Mouse (Mus musculus): ENCODE measurements at regions not wholly inside any gene's neighbourhood (a gene's known extent, or its start where the extent isn't known, plus 50 kb on each side); places are given as distances from the start of the nearest gene placed in this dataset.

DNA sequence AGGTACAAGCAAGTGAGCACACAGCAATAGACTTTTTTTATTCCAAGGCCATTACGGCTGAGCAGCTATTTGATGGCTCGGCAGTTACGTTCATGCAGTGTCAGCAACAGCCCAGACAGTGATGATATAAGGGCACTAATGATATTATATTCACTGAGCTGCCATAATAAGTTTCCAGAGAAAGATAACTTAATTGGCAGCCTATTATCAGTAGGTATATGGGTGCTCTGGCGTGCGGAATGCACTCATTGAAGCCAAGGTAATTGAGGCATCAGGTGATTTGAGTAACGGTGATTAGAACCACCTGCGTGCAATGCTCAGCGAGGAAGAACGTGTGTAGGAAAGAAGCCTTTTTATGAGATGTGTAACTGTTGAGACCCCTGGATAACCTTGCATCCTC is 358.0 kb downstream of the Cenpc1 start:
- intact Hi-C loops (cut with DNase I): no loop called here
- no peak for DNase-seq

DNA sequence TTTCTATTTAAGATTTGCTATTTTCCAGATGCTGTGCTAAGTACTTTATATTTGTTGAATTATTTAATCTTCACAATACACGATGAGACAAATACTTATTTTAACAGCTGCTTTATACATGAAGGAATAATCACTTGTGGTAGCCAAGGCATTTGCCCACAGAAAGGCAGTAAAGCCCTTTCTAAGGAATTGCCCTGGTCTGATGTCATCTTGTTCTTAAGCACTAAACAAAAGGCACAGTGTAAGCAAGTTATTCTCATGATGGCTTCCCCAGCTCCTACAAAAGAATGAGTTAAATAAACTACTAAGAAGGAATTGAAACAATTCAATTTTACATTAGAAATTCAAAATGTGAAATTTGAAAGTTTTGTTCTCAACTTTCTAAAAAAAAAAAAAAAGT is 358.8 kb downstream of the Cenpc1 start:
- no peak for DNase-seq
- intact Hi-C loops (cut with DNase I): no loop called here

DNA sequence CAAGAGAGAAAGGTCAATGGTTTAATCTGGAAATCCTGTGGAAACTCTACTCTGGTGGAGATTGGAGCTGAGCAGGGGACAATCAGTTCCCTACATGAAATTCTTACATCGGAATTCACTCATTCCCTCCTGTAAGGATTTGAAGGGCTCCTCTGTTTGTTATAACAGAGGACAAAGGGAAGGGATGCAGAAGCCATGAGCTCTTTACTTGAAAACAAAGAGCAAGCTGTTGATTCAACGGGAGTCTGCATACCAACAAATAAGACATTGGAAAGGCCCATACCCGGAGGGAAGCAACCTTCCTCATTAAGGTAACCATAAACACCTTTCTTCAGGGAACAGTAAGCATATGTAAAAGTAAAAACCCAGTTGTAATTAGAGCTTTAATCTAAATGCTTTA is 359.3 kb downstream of the Cenpc1 start:
- intact Hi-C loops (cut with DNase I): no loop called here
- DNase-seq: no peak

DNA sequence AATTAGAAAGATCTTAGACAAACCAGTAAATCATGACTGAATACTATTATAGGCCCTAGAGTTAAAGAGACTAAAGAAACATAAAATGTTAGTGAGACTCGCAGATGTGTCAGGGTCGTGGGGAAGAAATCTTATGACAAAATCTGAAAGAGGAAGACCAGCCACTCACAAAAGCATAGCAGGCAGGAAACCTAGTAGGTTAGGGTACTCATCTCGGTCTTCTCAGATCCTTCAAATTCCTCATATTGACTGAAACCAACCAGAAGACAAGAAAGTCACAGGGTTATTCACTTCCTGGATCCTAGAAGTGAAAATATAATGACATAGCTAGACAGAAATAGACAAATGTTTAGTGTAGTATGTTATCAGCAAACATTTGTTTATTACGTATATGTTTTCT is 387.5 kb downstream of the Cenpc1 start:
- intact Hi-C loops (cut with DNase I): no loop called here

DNA sequence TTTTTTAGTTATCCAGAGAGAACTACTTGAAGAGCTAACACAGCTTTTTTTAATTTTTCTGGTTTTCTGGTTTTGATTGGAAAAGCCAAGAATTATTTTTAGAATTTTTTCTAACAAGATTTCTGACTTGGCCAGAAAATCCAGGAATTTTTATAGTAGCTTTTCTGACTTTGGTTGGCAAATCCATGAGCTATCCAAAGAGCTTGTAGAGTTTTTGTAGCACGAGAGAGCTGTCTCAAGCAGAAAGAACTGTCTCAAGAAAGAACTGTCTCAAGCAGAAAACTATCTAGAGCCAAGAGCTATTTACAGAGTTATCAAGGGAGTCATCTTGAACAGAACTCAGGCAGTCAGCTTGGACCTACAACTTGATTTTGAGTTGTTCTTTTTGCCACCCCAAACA is 394.3 kb downstream of the Cenpc1 start:
- intact Hi-C loops (cut with DNase I): no loop called here
- no peak for DNase-seq

More for the DNA sequence above, 387.5 kb downstream of the Cenpc1 start:
- DNase-seq: no peak

DNA sequence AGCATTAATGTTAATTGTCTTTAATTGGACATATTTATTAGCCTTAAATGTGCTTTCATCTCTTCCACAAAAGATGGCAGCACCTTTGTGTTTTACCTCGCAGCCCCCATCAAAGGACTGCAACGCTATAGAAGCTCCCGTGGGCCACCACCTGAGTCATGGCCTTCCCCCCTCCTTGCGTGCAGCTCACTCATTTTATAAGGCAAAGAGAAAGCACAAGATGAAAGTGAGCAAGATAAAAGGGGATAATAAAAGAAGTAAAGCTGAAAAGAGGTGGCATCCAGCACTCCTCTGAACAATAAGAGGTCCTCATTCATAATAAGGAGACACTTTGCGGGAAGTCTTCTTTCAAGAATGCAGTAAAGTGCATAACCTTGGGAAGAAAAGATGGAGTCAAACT is 403.9 kb downstream of the Cenpc1 start:
- no peak for DNase-seq
- intact Hi-C loops (cut with DNase I): no loop called here

DNA sequence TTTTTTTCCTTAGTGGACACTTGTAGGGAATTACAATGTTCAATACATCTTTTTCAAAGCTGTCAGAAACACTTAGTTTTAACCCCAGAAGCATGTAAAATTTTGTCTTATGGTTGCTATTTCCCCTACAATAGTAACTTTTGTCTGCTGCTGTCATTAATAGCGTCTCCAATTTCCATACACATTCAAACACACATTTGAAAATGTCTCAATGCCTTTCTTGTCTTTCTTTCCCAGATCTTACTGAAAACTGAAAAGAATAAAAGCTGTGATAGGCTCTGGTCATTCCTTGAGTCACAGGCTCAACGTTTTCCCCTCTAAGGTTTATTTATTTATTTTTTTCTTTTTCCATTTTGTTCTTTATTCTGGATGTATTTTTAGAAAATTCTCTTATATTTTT is 444.3 kb downstream of the Cenpc1 start:
- intact Hi-C loops (cut with DNase I): no loop called here
- no peak for DNase-seq

DNA sequence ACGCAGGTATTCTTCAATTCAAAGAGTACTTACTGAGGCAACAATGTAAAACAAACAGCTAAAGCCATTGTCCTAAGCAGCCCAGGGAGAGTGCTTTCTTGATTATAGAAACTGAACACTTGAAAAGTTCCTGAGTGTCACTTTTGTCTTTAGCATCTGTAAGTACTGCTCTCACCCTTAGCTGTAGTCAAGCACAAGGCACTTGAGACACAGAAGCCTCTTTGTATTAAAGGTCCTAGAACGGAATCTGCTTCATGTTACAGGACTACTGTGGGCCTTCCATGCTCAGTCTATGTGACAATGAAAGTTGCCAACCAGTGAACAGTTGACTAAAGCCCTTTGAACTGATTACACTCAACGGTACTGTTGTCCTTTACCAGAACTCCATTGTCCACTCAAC is 450.6 kb downstream of the Cenpc1 start:
- intact Hi-C loops (cut with DNase I): no loop called here
- DNase-seq: no peak

DNA sequence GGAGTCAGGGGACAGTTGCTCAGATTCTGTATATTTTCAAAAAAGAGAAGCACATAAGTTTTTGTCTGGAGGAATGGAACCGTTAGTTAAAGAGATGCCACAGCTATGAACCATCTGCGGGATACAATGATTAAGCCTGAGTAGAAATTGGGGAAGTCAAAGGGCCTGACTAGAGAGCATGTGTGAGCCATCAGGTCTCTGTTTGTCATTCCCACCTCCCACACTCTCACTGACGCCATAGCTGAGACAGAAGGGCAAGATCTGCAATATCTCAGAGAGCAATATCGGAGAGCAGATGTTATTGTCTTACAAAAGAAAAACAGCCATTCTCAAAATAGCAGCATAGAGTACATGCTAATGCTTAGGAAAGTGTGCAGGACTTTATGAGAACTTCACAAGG is 452.8 kb downstream of the Cenpc1 start:
- intact Hi-C loops (cut with DNase I): no loop called here
- DNase-seq: no peak

DNA sequence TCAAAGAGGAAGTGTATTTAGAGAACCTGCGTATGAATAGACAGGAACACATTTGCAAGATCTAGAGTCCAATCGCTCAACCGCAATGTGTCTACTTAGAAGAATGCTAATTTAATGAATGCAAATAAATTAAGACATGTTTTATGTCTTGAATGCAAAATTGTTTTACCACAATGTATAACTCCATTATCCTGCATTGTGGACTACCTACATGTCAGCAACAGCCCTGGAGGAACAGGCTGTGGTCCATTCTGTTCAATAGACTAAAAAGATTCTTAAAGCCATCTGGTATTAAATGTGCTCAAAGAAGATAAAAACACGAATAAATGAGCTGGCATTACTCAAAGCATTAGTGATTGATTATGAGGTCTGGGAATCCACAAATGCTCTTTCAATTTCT is 456.3 kb downstream of the Cenpc1 start:
- no peak for DNase-seq
- intact Hi-C loops (cut with DNase I): no loop called here

DNA sequence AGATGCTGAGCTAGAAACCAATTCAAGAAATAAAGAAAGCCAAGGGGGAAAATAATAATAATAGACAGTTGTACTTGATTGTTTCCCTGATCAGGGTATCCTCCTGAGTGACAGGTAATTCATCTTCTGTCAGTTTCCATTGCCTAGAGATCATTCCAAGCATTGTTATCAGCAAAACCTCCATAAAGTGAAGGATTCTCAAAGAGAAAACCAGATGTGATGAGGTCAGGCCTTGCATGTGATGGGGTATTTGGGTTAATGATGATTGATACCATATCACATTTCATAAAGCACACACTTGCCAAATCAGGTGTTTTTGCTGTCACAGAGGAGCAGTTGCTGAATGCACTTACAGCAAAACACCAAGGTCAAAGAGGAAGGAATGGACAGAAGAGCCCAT is 467.2 kb downstream of the Cenpc1 start:
- no peak for DNase-seq
- intact Hi-C loops (cut with DNase I): no loop called here

DNA sequence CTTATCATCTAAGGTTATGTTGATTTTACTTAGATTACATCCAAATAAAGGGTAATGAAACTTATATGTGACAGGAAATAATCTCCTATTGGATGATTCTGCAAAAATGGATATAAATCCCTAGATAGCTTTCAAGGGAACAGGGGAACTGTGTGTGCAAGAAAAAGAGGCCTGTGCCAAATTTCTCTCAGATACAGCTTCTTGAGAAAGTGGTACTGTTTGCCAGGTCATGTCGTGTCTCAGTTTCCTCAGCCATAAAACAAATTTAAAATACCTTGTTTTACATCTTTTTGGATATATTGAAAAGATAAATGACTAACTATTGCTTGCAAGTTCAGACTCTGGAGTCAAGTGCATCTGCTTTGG is 470.3 kb downstream of the Cenpc1 start:
- intact Hi-C loops (cut with DNase I): no loop called here
- no peak for DNase-seq

DNA sequence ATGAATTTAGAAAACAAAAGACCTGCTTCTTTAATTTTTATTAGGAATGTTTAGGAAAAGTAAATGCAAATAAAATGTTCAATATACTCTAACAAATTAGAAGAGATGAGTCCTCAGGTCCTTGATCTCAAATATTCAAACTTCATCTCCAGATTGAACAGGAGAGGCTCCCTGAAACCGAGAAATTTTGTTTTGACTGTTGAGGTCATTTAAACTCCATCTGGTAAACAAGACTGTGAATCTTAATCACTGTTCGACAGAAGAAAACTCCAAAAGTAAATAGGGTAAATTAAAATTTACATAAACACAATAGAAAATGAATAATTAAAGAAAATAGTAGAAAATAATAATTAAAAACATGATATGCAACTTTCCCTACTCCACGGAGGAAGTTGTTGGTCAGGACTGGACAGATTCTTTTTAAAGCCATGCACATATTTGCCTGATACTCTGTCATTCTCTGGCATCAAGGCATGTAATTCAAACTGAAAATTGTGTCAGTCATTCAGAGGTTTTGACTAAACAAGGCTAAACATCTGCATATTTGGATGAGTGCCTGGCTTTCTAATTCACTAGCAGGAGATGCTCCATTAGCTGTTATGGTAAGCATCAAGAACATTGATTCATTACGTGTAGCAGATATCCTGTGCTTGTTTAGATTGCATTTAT is 470.8 kb downstream of the Cenpc1 start:
- intact Hi-C loops (cut with DNase I): no loop called here
- no peak for DNase-seq

DNA sequence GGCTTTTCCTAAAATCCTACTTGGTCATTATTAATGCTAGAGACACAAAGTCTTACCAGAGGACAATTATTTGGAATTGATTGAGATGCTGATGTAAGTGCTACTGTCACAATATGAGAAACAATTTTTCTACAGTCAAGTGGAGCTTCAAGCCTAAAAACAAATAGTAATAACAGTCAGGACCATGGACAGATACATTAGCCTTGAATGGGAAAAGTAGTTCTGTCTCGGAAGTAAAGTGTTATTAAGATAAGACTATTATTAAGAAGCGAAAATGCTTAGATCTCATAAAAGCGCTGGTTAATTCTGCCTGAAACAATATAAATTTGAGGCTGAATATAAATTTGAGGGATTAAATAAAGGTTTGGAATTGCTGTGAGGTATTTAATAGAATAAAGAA is 473.1 kb downstream of the Cenpc1 start:
- intact Hi-C loops (cut with DNase I): no loop called here
- no peak for DNase-seq

DNA sequence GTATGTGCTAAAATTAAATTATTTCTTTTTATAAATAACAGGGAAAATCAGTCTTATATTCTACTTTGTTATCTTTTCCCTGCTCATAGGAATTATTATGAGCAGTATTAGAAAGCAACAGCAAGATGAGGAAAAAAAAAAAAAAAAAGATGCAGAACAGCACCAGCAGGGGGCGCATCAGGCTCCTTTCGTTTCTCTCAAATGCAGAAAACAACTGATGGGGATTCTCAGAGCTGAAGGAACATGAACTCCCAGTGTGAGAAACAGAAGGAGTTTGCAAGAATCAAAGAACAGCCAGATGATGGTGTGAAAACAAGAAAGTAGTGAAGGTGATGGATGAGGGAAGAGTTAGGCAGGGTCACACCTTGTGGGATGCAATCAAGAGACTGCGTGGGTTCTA is 478.7 kb downstream of the Cenpc1 start:
- DNase-seq: peak; percentile 45
- intact Hi-C loops (cut with DNase I): loop anchor here (10.0 kb wide), 1 partner anchor 348 kb away; no protein-coding TSS in a partner anchor

DNA sequence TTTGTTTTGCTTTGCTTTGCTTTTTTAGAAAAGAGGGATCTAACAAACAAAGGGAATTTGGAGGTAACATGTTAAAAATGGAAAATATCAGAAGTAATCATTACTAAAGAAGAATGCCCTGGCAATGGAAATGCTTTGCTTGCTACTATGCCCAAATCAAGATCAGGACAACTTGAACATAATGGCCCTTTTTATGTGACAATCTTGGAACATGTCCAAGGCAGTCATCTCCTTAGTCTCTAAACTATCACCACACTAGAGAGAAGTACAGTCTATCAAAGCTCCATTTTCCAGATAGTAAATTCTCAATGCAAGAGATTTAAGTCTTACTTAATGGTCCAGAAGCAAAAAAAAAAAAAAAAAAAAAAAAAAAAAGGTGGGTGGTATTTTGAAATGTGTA is 492.9 kb downstream of the Cenpc1 start:
- intact Hi-C loops (cut with DNase I): no loop called here
- no peak for DNase-seq

DNA sequence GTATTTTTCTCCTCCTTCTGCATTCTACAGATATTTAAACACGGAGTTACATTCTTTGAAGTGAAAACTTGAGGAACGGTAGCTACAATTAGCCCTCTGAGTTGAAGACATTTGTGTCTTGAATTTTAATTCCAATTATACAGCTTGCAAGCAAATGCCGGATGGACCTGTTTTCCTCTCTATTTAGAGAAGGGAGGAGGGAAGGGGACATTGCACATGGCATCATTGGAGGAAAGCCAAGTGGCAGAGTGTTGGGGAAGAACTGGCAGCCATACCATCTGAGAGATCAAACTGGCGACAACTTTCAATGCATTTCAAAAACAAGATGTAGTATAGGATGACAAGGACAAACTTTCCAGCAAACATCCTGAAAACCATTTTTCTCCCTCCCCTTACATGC is 493.4 kb downstream of the Cenpc1 start:
- intact Hi-C loops (cut with DNase I): no loop called here
- peak; percentile 78 for DNase-seq

DNA sequence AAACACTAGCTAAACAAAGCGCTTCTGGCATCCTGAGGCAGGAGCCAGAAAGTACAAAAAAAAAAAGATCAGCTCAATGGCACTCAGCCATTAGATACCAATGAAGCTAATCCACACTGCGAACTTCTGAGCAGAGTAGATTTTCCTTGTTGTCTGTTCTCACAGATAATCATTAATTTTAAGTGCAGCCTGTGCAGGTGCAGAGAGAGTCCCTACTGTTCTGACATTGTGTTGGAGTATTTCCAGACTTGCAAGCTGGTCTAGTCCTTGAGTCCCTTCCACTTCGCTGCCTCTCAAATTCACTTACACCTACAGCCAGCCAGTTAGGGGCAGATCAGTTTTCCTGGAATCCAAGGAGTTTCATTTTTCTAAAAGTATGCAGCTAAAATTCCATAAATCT is 494.0 kb downstream of the Cenpc1 start:
- intact Hi-C loops (cut with DNase I): no loop called here
- peak; percentile 57 for DNase-seq

DNA sequence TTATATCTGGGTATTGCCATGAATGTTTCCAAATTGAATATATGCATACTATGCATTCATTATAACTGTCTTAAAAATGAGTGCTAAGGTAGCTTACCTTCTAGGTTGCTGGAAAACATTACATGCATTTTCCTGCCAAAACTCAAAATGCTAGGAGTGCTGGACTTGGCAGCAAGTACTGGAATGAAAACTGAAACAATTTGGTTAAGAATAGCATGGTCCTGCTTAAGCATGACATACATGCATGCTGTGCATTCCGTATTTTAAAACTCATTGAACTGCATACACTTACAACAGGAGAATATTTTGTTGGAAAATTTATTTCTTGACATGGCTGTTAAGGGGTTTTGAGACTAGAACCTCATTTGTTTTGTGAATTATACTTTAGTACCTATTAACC is 529.1 kb downstream of the Cenpc1 start:
- no peak for DNase-seq
- intact Hi-C loops (cut with DNase I): no loop called here

DNA sequence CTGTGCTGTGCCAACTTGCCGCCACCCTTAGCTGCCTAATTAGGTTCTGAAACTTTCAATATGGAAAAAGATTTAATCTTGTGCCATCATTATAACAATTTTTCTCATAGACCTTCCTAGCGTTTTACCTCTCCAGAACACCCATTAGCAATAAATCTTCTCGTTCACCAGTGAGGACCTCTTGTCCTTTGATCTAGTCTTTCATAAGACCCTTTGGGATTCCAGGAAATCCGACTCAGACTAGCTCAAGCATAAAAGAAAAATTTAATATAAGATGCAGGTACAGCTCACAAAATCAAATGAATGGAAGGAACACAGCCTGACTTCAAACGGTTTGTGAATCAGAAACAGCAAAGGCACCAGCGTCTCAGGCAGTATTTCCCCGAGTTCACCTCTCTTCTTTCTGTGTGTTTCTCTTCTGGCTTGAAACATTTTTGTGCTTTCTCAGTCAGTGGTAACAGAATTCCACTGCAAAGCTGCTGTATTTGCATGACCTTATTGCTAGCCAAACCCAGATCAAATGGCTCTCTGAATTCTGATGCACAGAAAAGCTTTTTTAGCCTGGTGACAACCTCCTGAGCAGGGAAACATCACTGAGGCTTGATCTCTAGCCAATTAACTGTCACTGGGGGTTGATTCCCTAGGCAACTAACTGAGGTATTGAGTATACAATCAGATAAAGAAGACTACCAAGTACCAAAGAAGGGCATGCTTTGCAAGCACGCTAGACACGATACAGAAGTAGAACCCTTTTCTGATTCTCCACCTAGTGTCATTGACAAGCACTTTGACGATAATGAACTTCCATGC is 539.8 kb downstream of the Cenpc1 start:
- intact Hi-C loops (cut with DNase I): no loop called here

DNA sequence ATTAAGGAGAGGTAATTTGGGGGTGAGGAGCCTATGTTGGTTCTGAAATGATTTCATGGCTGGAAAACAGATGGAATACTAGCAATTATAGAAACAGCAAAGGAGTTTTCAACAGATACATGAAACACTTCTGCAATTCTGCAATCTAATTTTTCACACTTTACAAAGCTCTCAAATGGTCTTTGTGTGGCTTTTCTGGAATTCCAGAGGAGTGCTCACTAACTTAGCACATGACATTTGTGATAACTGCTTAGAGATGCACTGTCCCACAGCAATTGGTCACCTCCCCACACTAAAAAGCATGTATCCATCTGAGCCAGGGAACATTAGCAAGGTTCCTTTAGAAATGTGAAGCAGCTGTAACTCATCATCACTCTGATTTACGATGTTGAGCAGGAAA is 560.1 kb downstream of the Cenpc1 start:
- intact Hi-C loops (cut with DNase I): no loop called here
- no peak for DNase-seq

More for the DNA sequence above, 539.8 kb downstream of the Cenpc1 start:
- no peak for DNase-seq

DNA sequence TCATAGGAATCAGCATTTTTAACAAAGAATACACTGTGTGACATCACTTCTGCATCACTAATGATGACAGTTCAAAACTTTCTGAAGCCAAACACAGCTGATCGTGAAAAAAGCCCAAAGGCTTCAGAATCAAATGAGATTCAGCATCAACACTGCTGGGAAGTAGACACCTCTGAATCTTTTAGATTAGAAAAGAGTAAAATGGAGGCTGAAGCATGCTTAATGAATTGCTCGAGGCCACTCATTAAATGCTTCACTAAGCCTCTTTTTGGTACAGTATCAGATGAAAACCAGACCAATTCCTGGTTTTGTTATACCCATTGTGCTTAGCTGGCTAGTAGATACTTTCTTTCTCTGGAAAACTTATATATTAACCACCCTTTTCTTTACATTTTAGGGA is 568.1 kb downstream of the Cenpc1 start:
- intact Hi-C loops (cut with DNase I): no loop called here
- no peak for DNase-seq

Measured in left cerebral cortex, postnatal 4 days (tissue).